Mouse (Mus musculus): ENCODE measurements around the gene Cfap126.
"Not testable (repeated sequence)": the region's sequence is repeated elsewhere in the genome, so short reads cannot be mapped to it uniquely, and the experiment has no call there.

The Cfap126 gene

GRCm38 (mm10) chr1:171113873-171114299, at the start of gene Cfap126:
Gene Cfap126, plus strand, starts transcription at chr1:171113918.
- peak; percentile 63 for DNase-seq (ENCODE audit: low read depth, low spot score)

- peak; percentile 63 for DNase-seq (ENCODE audit: low read depth, low spot score)
Observed at GRCm38 (mm10) chr1:171064491-171065242, 49.1 kb upstream of the Cfap126 start, which contains the start of gene Fcgr3. Gene Fcgr3, minus strand, starts transcription at chr1:171064935.

- not testable (repeated sequence) for DNase-seq (ENCODE audit: low read depth, low spot score)
Observed at GRCm38 (mm10) chr1:171065243-171065587, 48.5 kb upstream of the Cfap126 start.

- not testable (repeated sequence) for DNase-seq (ENCODE audit: low read depth, low spot score)
Observed at GRCm38 (mm10) chr1:171065768-171066167, 48.0 kb upstream of the Cfap126 start.

GRCm38 (mm10) chr1:171066583-171066982, 47.1 kb upstream of the Cfap126 start:
- DNase-seq (ENCODE audit: low read depth, low spot score): not testable (repeated sequence)

- DNase-seq (ENCODE audit: low read depth, low spot score): not testable (repeated sequence)
Observed at GRCm38 (mm10) chr1:171067928-171068327, 45.8 kb upstream of the Cfap126 start.

GRCm38 (mm10) chr1:171069508-171069907, 44.2 kb upstream of the Cfap126 start:
- peak; percentile 28 for DNase-seq (ENCODE audit: low read depth, low spot score)

- not testable (repeated sequence) for DNase-seq (ENCODE audit: low read depth, low spot score)
Observed at GRCm38 (mm10) chr1:171070879-171071278, 42.8 kb upstream of the Cfap126 start.

GRCm38 (mm10) chr1:171071726-171072125, 42.0 kb upstream of the Cfap126 start:
- not testable (repeated sequence) for DNase-seq (ENCODE audit: low read depth, low spot score)

GRCm38 (mm10) chr1:171072217-171072616, 41.5 kb upstream of the Cfap126 start:
- not testable (repeated sequence) for DNase-seq (ENCODE audit: low read depth, low spot score)

- not testable (repeated sequence) for DNase-seq (ENCODE audit: low read depth, low spot score)
Observed at GRCm38 (mm10) chr1:171074283-171074682, 39.4 kb upstream of the Cfap126 start.

- DNase-seq (ENCODE audit: low read depth, low spot score): not testable (repeated sequence)
Observed at GRCm38 (mm10) chr1:171076176-171076575, 37.5 kb upstream of the Cfap126 start.

- not testable (repeated sequence) for DNase-seq (ENCODE audit: low read depth, low spot score)
Observed at GRCm38 (mm10) chr1:171077192-171077591, 36.5 kb upstream of the Cfap126 start.

- not testable (repeated sequence) for DNase-seq (ENCODE audit: low read depth, low spot score)
Observed at GRCm38 (mm10) chr1:171077955-171078354, 35.8 kb upstream of the Cfap126 start.

- DNase-seq (ENCODE audit: low read depth, low spot score): not testable (repeated sequence)
Observed at GRCm38 (mm10) chr1:171078419-171078818, 35.3 kb upstream of the Cfap126 start.

- DNase-seq (ENCODE audit: low read depth, low spot score): not testable (repeated sequence)
Observed at GRCm38 (mm10) chr1:171079345-171079744, 34.4 kb upstream of the Cfap126 start.

GRCm38 (mm10) chr1:171079825-171080224, 33.9 kb upstream of the Cfap126 start:
- not testable (repeated sequence) for DNase-seq (ENCODE audit: low read depth, low spot score)

GRCm38 (mm10) chr1:171081512-171082231, 32.0 kb upstream of the Cfap126 start:
- not testable (repeated sequence) for DNase-seq (ENCODE audit: low read depth, low spot score)

- DNase-seq (ENCODE audit: low read depth, low spot score): no peak
Observed at GRCm38 (mm10) chr1:171085718-171086117, 28.0 kb upstream of the Cfap126 start.

- not testable (repeated sequence) for DNase-seq (ENCODE audit: low read depth, low spot score)
Observed at GRCm38 (mm10) chr1:171088237-171088869, 25.4 kb upstream of the Cfap126 start.

- DNase-seq (ENCODE audit: low read depth, low spot score): no peak
Observed at GRCm38 (mm10) chr1:171089891-171090290, 23.8 kb upstream of the Cfap126 start.

GRCm38 (mm10) chr1:171090761-171091160, 23.0 kb upstream of the Cfap126 start:
- no peak for DNase-seq (ENCODE audit: low read depth, low spot score)

All from CD4-positive, CD25-positive, alpha-beta regulatory T cell, adult 2 months (primary cell).